Mouse (Mus musculus): ENCODE results near the gene 1700016K19Rik. TPM values are rescaled to one million over a fixed set of nuclear protein-coding genes. Genes with fewer than 3 reads are reported as not detected.

1700016K19Rik gene
- polyA plus RNA-seq, 2 experiments: 0.76 to 0.87 TPM

DNA sequence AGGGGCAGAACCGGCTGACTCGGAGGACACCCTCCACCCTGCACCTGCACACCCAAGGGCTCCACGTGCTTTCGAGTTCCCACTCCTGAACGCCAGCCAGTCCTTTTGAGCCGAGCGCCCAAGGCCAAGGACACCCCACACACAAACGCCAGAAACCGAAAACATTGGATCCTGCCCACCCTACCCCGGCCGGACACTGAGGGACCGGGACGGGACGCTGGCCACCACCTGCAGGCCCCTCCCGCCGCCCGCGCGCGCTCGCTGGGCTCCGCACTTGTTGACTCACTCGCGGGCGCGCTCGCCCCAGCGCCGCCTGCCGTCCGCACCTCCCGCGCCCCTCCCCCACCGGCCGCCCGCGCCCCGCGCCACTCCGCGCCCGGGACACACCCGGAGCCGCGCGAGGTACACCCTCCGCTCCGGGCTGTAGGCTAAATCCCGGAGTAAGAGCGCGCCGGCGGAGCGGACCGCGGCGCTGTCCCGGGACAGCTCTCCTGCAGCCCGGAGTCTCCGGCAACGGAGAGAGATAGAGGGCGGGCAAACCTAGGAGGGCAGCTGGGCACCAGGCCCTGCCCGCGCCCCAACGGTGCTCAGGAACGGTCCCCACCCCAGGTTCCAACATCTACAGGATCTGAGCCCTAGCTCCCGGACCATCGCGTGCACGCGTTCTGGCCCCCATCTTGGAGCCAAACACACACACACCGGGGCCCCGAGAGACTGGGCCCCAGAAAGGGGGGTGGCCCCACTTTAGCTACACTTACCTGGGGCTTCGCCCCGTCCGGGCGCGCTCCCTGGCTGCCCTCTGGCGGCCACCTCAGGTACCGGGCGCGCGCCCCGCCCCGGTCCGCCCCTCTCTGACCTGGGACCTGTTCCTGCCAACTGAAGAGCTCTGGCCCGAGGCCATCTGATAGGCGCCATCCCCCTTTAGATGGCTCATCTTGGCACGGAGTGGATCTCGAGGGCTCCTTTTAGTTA, 33.0 kb upstream of the 1700016K19Rik start:
- peaks cover 10% of the 10 kb centered on the region; the same call in 1 of the 2 replicates for H3K27me3 ChIP-seq (ENCODE audit: control insufficient read depth, insufficient read depth, low read length)
- H3K9ac ChIP-seq (ENCODE audit: low read depth, low read length, severe bottlenecking): peak overlapping the region; percentile 67
- DNase-seq (ENCODE audit: low spot score) (peak; percentile 62), ATAC-seq (ENCODE audit: low FRiP score, low read depth) (peak; percentile 81)
- H3K4me1 ChIP-seq (ENCODE audit: control insufficient read depth, insufficient read depth, low read length): peaks cover 13% of the 10 kb centered on the region
- peak overlapping the region; percentile 94 for H3K4me2 ChIP-seq (replicated peaks; ENCODE audit: low read depth, low read length, severe bottlenecking)
- H3K4me3 ChIP-seq (replicated peaks; ENCODE audit: low read length): peak overlapping the region; percentile 63
- WGBS: 1% methylated on average over 52 of the region's 90 CpGs
- no peak for TF ChIP-seq POLR2A (IDR thresholded peaks at IDR 0.05; ENCODE audit: borderline replicate concordance, extremely low read depth, insufficient read depth, insufficient read length)
- H3K36me3 ChIP-seq (ENCODE audit: control insufficient read depth, insufficient read depth, low read length): no peaks in the 10 kb centered on the region
- H3K27ac ChIP-seq (replicated peaks; ENCODE audit: low read depth, low read length): peak overlapping the region; percentile 43; the same call in 1 of the 2 replicates
- no peaks in the 10 kb centered on the region for H3K9me3 ChIP-seq (ENCODE audit: control insufficient read depth, low read length)

GRCm38 (mm10) chr11:75968761-75969160, 31.0 kb upstream of the 1700016K19Rik start:
- no peaks in the 10 kb centered on the region for H3K9me3 ChIP-seq (ENCODE audit: control insufficient read depth, low read length)
- H3K27me3 ChIP-seq (ENCODE audit: control insufficient read depth, insufficient read depth, low read length): peaks cover 10% of the 10 kb centered on the region; the same call in 1 of the 2 replicates
- no peak overlapping the region for H3K4me2 ChIP-seq (replicated peaks; ENCODE audit: low read depth, low read length, severe bottlenecking)
- WGBS: 92% methylated on average over 6 of the region's 6 CpGs
- TF ChIP-seq POLR2A (IDR thresholded peaks at IDR 0.05; ENCODE audit: borderline replicate concordance, extremely low read depth, insufficient read depth, insufficient read length): no peak
- DNase-seq (ENCODE audit: low spot score) (no peak), ATAC-seq (ENCODE audit: low FRiP score, low read depth) (no peak)
- no peak overlapping the region for H3K4me3 ChIP-seq (replicated peaks; ENCODE audit: low read length)
- no peak overlapping the region for H3K9ac ChIP-seq (ENCODE audit: low read depth, low read length, severe bottlenecking)
- no peak overlapping the region for H3K27ac ChIP-seq (replicated peaks; ENCODE audit: low read depth, low read length)
- H3K4me1 ChIP-seq (ENCODE audit: control insufficient read depth, insufficient read depth, low read length): peaks cover 15% of the 10 kb centered on the region
- H3K36me3 ChIP-seq (ENCODE audit: control insufficient read depth, insufficient read depth, low read length): no peaks in the 10 kb centered on the region

GRCm38 (mm10) chr11:75970629-75971028, 29.1 kb upstream of the 1700016K19Rik start:
- Histone ChIP-seq H3K27ac (replicated peaks; ENCODE audit: low read depth, low read length) (no peak overlapping the region), H3K9ac (ENCODE audit: low read depth, low read length, severe bottlenecking) (no peak overlapping the region), H3K9me3 (ENCODE audit: control insufficient read depth, low read length) (no peaks in the 10 kb centered on the region), H3K4me2 (replicated peaks; ENCODE audit: low read depth, low read length, severe bottlenecking) (no peak overlapping the region), H3K36me3 (ENCODE audit: control insufficient read depth, insufficient read depth, low read length) (no peaks in the 10 kb centered on the region), H3K4me1 (ENCODE audit: control insufficient read depth, insufficient read depth, low read length) (peaks cover 9% of the 10 kb centered on the region; the same call in 1 of the 2 replicates), H3K27me3 (ENCODE audit: control insufficient read depth, insufficient read depth, low read length) (peaks cover 8% of the 10 kb centered on the region; the same call in 1 of the 2 replicates), H3K4me3 (replicated peaks; ENCODE audit: low read length) (no peak overlapping the region)
- no peak for ATAC-seq (ENCODE audit: low FRiP score, low read depth)
- DNase-seq (ENCODE audit: low spot score): no peak
- WGBS: 28% methylated on average over 3 of the region's 3 CpGs
- TF ChIP-seq POLR2A (IDR thresholded peaks at IDR 0.05; ENCODE audit: borderline replicate concordance, extremely low read depth, insufficient read depth, insufficient read length): no peak

- no peak for TF ChIP-seq POLR2A (IDR thresholded peaks at IDR 0.05; ENCODE audit: borderline replicate concordance, extremely low read depth, insufficient read depth, insufficient read length)
- 83% methylated on average over 3 of the region's 3 CpGs for WGBS
Measured at GRCm38 (mm10) chr11:75972188-75972587, 27.5 kb upstream of the 1700016K19Rik start.

GRCm38 (mm10) chr11:75972916-75973567, 26.7 kb upstream of the 1700016K19Rik start:
- no peak overlapping the region for H3K27ac ChIP-seq (replicated peaks; ENCODE audit: low read depth, low read length)
- H3K9ac ChIP-seq (ENCODE audit: low read depth, low read length, severe bottlenecking): no peak overlapping the region
- H3K4me3 ChIP-seq (replicated peaks; ENCODE audit: low read length): no peak overlapping the region
- H3K9me3 ChIP-seq (ENCODE audit: control insufficient read depth, low read length): no peaks in the 10 kb centered on the region
- DNase-seq (ENCODE audit: low spot score): peak; percentile 35
- no peak for TF ChIP-seq POLR2A (IDR thresholded peaks at IDR 0.05; ENCODE audit: borderline replicate concordance, extremely low read depth, insufficient read depth, insufficient read length)
- ATAC-seq (ENCODE audit: low FRiP score, low read depth): no peak
- H3K4me2 ChIP-seq (replicated peaks; ENCODE audit: low read depth, low read length, severe bottlenecking): no peak overlapping the region
- 17% methylated on average over 7 of the region's 7 CpGs for whole genome bisulfite sequencing
- 0 out of 2 replicates have a peak, but pooled peaks cover 3% of the 10 kb centered on the region for H3K4me1 ChIP-seq (ENCODE audit: control insufficient read depth, insufficient read depth, low read length)
- no peaks in the 10 kb centered on the region for H3K27me3 ChIP-seq (ENCODE audit: control insufficient read depth, insufficient read depth, low read length)
- no peaks in the 10 kb centered on the region for H3K36me3 ChIP-seq (ENCODE audit: control insufficient read depth, insufficient read depth, low read length)

More at GRCm38 (mm10) chr11:75972188-75972587, 27.5 kb upstream of the 1700016K19Rik start:
- Histone ChIP-seq H3K27ac (replicated peaks; ENCODE audit: low read depth, low read length) (no peak overlapping the region), H3K27me3 (ENCODE audit: control insufficient read depth, insufficient read depth, low read length) (no peaks in the 10 kb centered on the region), H3K9me3 (ENCODE audit: control insufficient read depth, low read length) (no peaks in the 10 kb centered on the region), H3K4me1 (ENCODE audit: control insufficient read depth, insufficient read depth, low read length) (0 out of 2 replicates have a peak, but pooled peaks cover 3% of the 10 kb centered on the region), H3K36me3 (ENCODE audit: control insufficient read depth, insufficient read depth, low read length) (no peaks in the 10 kb centered on the region), H3K9ac (ENCODE audit: low read depth, low read length, severe bottlenecking) (no peak overlapping the region), H3K4me2 (replicated peaks; ENCODE audit: low read depth, low read length, severe bottlenecking) (no peak overlapping the region), H3K4me3 (replicated peaks; ENCODE audit: low read length) (no peak overlapping the region)
- no peak for DNase-seq (ENCODE audit: low spot score)
- no peak for ATAC-seq (ENCODE audit: low FRiP score, low read depth)

Data from limb, embryonic 14.5 days (tissue).